Mouse (Mus musculus) midbrain, postnatal 0 days (tissue): ENCODE measurements at regions not wholly inside any gene's neighbourhood (a gene's known extent, or its start where the extent isn't known, plus 50 kb on each side); places are given as distances from the start of the nearest gene placed in this dataset.

Source experiments
- ATAC-seq: fragments of 200-750 bp; cut with Nextera tagmentation; 2 replicates; pipeline ENCODE4 v1.8.0; 2017; ENCODE audit warnings: moderate number of reproducible peaks, mild to moderate bottlenecking, moderate TSS enrichment, moderate library complexity; ENCODE audit not compliant: low FRiP score
- DNase-seq: peaks from one replicate; pipeline ENCODE4 v3.0.0-alpha.2; 2015; ENCODE audit warnings: low spot score
- H3K27ac ChIP-seq: fragments of 300-500 bp; sonication (generic); 2 replicates; pipeline ENCODE4 v1.5.1; 2014; ENCODE audit warnings: low read depth, mild to moderate bottlenecking, low read length, mixed read lengths
- H3K27me3 ChIP-seq: fragments of 300-500 bp; sonication (generic); 2 replicates; pipeline ENCODE4 v1.6.1; 2014; ENCODE audit warnings: low read length, control low read depth, mixed read lengths; ENCODE audit not compliant: insufficient read depth
- H3K36me3 ChIP-seq: fragments of 300-500 bp; sonication (generic); 2 replicates; pipeline ENCODE4 v1.6.1; 2014; ENCODE audit warnings: low read length, control low read depth, mixed read lengths; ENCODE audit not compliant: insufficient read depth
- H3K4me1 ChIP-seq: fragments of 300-500 bp; sonication (generic); 2 replicates; pipeline ENCODE4 v1.6.1; 2014; ENCODE audit warnings: mild to moderate bottlenecking, control low read depth, antibody characterized with exemption, low read length, mixed read lengths; ENCODE audit not compliant: insufficient read depth
- H3K4me2 ChIP-seq: fragments of 300-500 bp; sonication (generic); 2 replicates; pipeline ENCODE4 v1.6.1; 2014; ENCODE audit warnings: low read depth, mild to moderate bottlenecking, low read length, mixed read lengths; ENCODE audit not compliant: poor library complexity, severe bottlenecking
- H3K4me3 ChIP-seq: fragments of 300-500 bp; sonication (generic); 2 replicates; pipeline ENCODE4 v1.5.1; 2014; ENCODE audit warnings: low read depth, mild to moderate bottlenecking, low read length, moderate library complexity
- H3K9ac ChIP-seq: fragments of 300-500 bp; sonication (generic); replicated peaks from 2 replicates; pipeline ENCODE4 v1.6.1; 2014; ENCODE audit warnings: mild to moderate bottlenecking, low read length, moderate library complexity, mixed read lengths; ENCODE audit not compliant: poor library complexity, severe bottlenecking
- H3K9me3 ChIP-seq: fragments of 300-500 bp; sonication (generic); 2 replicates; pipeline ENCODE4 v1.6.1; 2016; ENCODE audit warnings: low read length, control low read depth
- CTCF ChIP-seq: IDR thresholded peaks from 2 replicates; pipeline ENCODE4 v1.5.1; 2016; ENCODE audit warnings: antibody characterized with exemption, mild to moderate bottlenecking
- WGBS: fragments of 180-500 bp; shearing (Covaris S2); extraction: QIAGEN DNeasy Blood & Tissue Kit; methylation state at CpG from one replicate; pipeline ENCODE4 v1.1.7; 2014; 5-methylcytosine and 5-hydroxymethylcytosine counted together

DNA sequence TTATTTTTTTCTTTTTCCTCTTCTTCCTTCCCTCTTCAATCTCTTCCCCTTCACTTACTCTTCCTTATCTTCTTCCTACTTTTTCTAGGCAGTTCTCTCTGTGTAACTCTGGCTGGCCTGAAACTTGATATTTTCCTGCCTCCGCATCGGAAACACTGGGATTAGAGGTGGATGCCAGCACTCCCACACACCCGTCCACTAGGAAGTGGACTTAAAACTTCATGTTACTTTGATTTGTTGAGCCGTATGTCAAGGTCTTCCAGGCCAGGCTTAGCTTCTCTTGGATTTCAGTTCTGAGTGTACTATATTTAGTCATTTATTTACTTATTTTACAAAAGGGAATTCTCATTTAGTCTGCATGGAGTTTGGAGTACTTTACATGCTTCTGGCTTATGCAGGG is 62.1 kb upstream of the Gm9887 start:
- no peak overlapping the region for H3K4me2 ChIP-seq
- H3K36me3 ChIP-seq, result no peaks in the 10 kb centered on the region
- H3K27ac ChIP-seq, result no peak overlapping the region
- DNase-seq (no peak), ATAC-seq (no peak)
- no peaks in the 10 kb centered on the region for H3K9me3 ChIP-seq
- TF ChIP-seq CTCF, result no peak
- H3K9ac ChIP-seq, result no peak overlapping the region
- H3K27me3 ChIP-seq, result no peaks in the 10 kb centered on the region
- WGBS, result 85% methylated on average over 4 of the region's 4 CpGs
- H3K4me3 ChIP-seq, result no peak overlapping the region
- H3K4me1 ChIP-seq, result no peaks in the 10 kb centered on the region

DNA sequence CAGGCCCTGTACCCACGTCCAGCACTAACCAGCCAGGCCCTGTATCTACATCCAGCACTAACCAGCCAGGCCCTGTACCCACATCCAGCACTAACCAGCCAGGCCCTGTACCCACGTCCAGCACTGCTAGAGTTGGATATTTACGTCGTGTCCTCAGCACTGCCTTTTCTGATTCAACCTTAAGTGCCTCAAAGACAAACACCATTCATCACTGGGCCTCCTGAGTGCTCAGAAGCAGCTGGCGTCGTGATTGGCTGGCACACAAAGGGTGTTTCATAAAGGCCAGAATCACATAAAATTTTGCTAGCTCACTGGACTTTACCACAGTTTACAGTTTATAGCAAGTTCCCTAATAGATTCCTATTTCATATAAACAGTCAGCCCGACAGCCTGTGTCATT is 59.8 kb upstream of the Gm9887 start:
- Histone ChIP-seq H3K4me1 (no peaks in the 10 kb centered on the region), H3K4me3 (no peak overlapping the region), H3K27ac (no peak overlapping the region), H3K9ac (no peak overlapping the region), H3K36me3 (no peaks in the 10 kb centered on the region), H3K27me3 (no peaks in the 10 kb centered on the region), H3K9me3 (no peaks in the 10 kb centered on the region), H3K4me2 (no peak overlapping the region)
- TF ChIP-seq CTCF, result no peak
- DNase-seq (no peak), ATAC-seq (no peak)
- 65% methylated on average over 7 of the region's 7 CpGs for WGBS

DNA sequence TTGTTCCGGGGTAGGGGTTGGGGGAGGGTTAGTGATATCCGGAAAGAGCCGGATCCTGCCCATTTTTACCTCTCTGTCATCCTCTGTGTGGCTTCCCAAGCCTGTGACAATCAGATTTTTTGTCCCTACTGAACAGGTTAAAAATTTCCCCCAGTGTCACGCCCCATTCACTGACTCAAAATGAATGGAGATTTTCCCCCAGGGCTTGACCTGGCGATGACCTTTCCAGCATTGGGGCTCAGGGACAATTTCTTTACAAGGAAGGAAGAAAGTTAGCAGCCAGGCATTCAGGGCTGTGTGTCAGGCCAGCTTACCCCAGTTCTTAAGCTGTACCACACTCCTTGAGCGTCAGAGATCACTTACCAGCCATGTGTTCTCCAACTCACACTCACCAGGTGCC is 55.9 kb upstream of the Gm9887 start:
- ATAC-seq (no peak), DNase-seq (no peak)
- Histone ChIP-seq H3K27ac (no peak overlapping the region), H3K27me3 (no peaks in the 10 kb centered on the region), H3K36me3 (no peaks in the 10 kb centered on the region), H3K4me1 (no peaks in the 10 kb centered on the region), H3K9ac (no peak overlapping the region), H3K9me3 (no peaks in the 10 kb centered on the region), H3K4me2 (no peak overlapping the region), H3K4me3 (no peak overlapping the region)
- TF ChIP-seq CTCF, result no peak
- 45% methylated on average over 6 of the region's 6 CpGs for WGBS

DNA sequence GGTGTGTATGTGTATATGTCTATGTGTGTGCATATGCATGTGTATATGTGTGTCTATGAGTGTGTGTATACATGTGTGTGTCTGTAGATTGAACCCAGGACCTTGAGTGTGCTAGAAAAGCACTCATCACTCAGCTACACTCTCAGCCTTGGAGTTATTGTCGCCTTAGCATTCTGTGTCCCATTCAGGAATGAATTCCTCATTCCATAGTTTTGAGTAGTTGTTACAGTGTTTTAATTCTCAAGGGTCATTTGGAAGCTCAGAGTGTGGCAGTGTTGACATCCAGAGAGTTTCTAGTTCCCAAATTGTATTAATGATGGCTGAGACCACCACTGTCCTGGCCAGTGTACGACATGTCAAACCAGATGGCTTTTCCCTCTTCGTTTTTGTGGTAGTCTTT is 53.4 kb upstream of the Gm9887 start:
- no peak overlapping the region for H3K9ac ChIP-seq
- no peaks in the 10 kb centered on the region for H3K27me3 ChIP-seq
- no peaks in the 10 kb centered on the region for H3K4me1 ChIP-seq
- 98% methylated on average over 3 of the region's 3 CpGs for WGBS
- TF ChIP-seq CTCF, result no peak
- H3K36me3 ChIP-seq, result no peaks in the 10 kb centered on the region
- no peak overlapping the region for H3K4me3 ChIP-seq
- ATAC-seq, result no peak
- H3K9me3 ChIP-seq, result no peaks in the 10 kb centered on the region
- DNase-seq, result no peak
- H3K27ac ChIP-seq, result no peak overlapping the region
- H3K4me2 ChIP-seq, result no peak overlapping the region

DNA sequence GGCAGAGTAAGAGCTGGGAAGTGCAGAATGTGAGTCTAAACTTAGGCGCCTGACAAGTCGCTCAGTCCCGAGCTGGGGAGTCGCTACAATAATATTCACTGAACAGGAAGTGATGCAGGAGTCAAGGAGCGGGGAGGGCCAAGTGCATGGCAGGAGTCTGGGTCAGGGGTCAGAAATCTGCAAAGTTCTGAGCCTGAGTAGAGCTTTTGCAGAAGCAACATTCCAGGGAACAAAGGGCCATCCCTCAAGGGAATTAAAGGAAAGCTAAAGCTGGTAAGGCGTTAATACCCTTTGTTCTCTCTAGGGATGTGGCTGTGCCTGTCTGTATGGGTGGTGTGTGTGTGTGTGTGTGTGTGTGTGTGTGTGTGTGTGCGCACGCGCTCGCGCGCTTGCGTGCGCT is 52.7 kb upstream of the Gm9887 start:
- ATAC-seq, result no peak

More for the DNA sequence above, 52.7 kb upstream of the Gm9887 start:
- Histone ChIP-seq H3K27me3 (no peaks in the 10 kb centered on the region), H3K9me3 (no peaks in the 10 kb centered on the region), H3K4me2 (no peak overlapping the region), H3K4me1 (no peaks in the 10 kb centered on the region), H3K36me3 (no peaks in the 10 kb centered on the region), H3K27ac (no peak overlapping the region), H3K4me3 (no peak overlapping the region), H3K9ac (no peak overlapping the region)
- WGBS, result 52% methylated on average over 14 of the region's 14 CpGs
- DNase-seq, result no peak
- no peak for TF ChIP-seq CTCF
